Mouse (Mus musculus): ENCODE results near the gene Pms2. TPM values are rescaled to one million over a fixed set of nuclear protein-coding genes. Genes with fewer than 3 reads are reported as not detected.

Gene Pms2
- polyA plus RNA-seq, 1 experiment from 2014 or later = 3.8 TPM

DNA sequence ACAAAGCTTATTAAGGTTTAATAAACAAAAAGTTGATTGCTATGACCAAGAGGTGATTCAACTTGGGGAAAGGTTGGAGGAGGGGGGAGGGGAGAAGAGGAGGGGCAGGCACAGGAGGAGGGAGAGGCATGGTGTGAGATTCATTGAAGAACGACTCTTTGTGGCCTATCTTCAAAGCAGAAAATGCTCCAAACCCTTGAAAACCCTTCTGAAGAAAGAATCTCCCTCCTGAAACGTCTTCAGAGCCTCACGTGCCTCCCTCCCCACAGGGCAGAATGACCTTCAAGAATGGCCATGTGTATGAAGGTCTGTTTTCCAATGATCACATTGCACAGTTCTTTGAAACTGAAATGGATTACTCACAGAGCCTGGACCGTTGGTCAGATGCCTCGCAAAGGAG, 40.3 kb downstream of the Pms2 start:
- H3K36me3 ChIP-seq (ENCODE audit: inconsistent target) = no peaks in the 10 kb centered on the region
- H3K27ac ChIP-seq = no peak overlapping the region
- WGBS (ENCODE audit: missing documents) = 65% methylated on average over 5 of the region's 5 CpGs
- no peaks in the 10 kb centered on the region for H3K79me2 ChIP-seq (ENCODE audit: inconsistent target)
- H3K4me3 ChIP-seq (ENCODE audit: inconsistent target) = no peak overlapping the region

DNA sequence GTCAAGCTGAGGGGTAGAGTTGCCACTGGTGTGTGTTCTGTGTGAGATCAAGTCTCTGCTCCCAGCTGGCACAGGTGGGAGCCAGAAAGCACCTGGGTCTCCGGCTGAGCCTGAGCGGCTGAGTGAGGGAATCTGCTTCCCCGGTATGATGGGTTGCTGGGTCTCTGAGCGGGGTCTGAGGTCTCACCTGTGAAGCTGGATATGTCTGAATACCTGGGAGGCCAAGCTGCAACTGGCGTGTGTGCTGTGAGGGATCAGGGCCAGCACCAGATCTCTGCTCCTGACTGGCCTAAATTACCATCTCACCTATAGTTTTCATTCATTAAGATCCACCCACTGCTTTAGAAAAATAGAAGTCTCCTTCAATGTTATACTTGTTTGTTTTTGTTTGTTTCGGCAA, 47.3 kb downstream of the Pms2 start:
- WGBS (ENCODE audit: missing documents) = 89% methylated on average over 6 of the region's 6 CpGs
- no peaks in the 10 kb centered on the region for H3K36me3 ChIP-seq (ENCODE audit: inconsistent target)

DNA sequence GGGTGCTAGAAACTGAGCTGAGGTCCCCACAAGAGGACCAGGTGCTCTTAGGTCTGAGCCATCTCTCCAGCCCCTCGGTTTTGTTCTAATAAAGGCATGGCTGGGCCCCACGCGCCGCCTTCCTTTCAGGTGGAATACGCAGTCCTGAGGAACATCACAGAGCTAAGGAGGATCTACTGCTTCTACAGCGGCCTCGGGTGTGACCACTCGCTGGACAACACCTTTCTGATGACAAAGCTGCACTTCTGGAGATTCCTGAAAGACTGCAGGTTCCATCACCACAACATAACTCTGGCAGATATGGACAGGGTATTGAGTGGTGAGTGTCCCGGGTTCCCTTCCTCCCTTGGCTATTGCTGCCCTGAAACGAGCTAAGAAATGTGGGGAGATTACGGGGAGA, 49.8 kb downstream of the Pms2 start:
- Histone ChIP-seq H3K79me2 (ENCODE audit: inconsistent target) (no peaks in the 10 kb centered on the region), H3K4me3 (ENCODE audit: inconsistent target) (no peak overlapping the region), H3K27ac (no peak overlapping the region), H3K36me3 (ENCODE audit: inconsistent target) (no peaks in the 10 kb centered on the region)
- WGBS (ENCODE audit: missing documents) = 96% methylated on average over 11 of the region's 11 CpGs

More for the DNA sequence above, 47.3 kb downstream of the Pms2 start:
- Histone ChIP-seq H3K27ac (no peak overlapping the region), H3K4me3 (ENCODE audit: inconsistent target) (no peak overlapping the region), H3K79me2 (ENCODE audit: inconsistent target) (no peaks in the 10 kb centered on the region)

DNA sequence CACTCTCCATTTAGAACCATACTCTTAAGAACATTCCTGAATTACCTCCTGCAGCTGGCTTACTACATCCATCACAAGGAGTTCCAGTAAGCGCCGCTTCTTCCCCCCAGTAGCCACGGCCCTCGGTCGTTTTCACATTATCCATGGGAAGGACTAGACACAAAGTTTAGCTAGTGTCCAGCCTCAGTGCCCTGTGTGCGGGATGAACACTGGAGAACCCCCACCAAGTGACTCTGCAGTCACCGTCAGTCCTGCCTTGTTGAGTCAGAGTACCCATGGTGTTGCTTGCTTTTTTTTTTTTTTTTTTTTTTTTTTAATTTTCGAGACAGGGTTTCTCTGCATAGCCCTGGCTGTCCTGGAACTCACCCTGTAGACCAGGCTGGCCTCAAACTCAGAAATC, 51.4 kb downstream of the Pms2 start:
- 88% methylated on average over 8 of the region's 8 CpGs for WGBS (ENCODE audit: missing documents)
- Histone ChIP-seq H3K27ac (no peak overlapping the region), H3K36me3 (ENCODE audit: inconsistent target) (no peaks in the 10 kb centered on the region), H3K79me2 (ENCODE audit: inconsistent target) (no peaks in the 10 kb centered on the region), H3K4me3 (ENCODE audit: inconsistent target) (no peak overlapping the region)

DNA sequence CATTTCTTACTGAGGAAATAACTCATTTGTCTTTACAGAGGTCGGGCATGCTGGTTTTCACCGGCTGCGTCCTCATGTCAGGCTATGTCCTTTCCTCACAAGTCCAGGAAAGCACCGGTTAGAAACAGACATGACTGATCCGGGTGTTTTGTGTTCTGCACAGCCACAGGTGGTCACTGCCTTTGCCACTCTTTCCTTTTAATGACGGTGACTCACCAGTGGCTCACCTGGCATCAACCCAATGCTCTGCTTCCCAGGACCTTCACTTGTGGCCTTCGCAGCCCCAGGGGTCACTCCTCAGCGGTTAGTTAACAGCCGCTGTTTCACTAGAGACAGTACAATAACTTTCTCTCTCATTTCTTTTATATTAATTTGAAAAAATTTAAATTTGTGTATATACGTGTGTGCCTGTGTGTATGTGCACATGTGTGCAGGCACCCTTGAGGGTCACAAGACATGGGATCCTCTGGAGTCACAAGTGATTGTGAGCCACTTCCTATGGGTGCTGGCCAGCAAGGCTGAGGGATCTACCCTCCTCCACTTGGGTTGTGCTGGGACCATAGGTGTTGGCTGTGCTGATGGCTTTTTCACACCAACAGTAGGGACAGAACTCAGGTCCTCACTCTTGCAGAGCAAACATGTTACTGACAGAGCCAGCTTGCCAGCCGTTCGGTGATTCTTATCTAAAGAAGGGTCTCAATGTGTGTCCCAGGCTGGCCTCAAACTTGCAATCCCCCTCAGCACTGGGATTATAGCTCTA, 56.0 kb downstream of the Pms2 start:
- Histone ChIP-seq H3K4me3 (ENCODE audit: inconsistent target) (no peak overlapping the region), H3K36me3 (ENCODE audit: inconsistent target) (no peaks in the 10 kb centered on the region), H3K79me2 (ENCODE audit: inconsistent target) (no peaks in the 10 kb centered on the region), H3K27ac (no peak overlapping the region)
- WGBS (ENCODE audit: missing documents) = 55% methylated on average over 12 of the region's 12 CpGs

DNA sequence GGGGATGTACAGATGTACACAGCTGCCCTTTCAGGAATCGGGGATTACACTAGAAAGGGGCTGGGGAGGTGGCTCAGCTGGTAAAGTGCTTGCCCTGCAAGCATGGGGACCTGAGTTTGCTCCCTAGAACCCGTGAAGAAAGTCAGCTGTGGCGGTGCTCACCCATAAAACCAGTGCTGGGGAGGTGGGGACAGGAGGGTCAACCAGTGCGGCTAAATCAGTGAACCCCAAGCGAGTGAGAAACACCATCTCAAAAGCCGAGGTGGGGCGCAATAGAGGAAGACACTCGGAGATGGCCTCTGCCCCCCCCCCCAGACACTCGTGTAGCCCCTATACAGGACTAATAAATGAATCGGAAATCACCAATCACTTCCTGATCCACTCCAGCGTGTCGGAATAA, 56.9 kb downstream of the Pms2 start:
- H3K36me3 ChIP-seq (ENCODE audit: inconsistent target) = no peaks in the 10 kb centered on the region
- H3K4me3 ChIP-seq (ENCODE audit: inconsistent target) = no peak overlapping the region
- H3K27ac ChIP-seq = no peak overlapping the region
- no peaks in the 10 kb centered on the region for H3K79me2 ChIP-seq (ENCODE audit: inconsistent target)
- WGBS (ENCODE audit: missing documents) = 90% methylated on average over 11 of the region's 12 CpGs

DNA sequence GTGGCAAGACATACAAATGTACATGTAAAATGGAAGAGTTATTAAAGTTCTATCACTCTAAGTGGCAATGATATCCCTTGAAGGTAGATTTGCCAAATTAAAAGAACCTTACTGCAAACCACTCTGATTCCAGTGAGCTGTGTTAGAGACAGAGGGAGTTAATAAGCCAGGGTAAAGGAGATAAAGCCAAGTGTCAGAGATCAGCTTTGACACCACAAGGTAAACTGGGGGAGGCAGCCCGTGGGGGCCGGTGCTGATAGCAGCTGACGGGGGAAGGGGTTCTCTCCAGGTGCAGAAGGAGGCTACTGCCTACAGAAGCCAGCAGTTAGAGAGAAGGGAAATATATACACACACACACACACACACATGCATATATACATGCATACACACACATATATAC, 62.9 kb downstream of the Pms2 start:
- Histone ChIP-seq H3K27ac (no peak overlapping the region), H3K79me2 (ENCODE audit: inconsistent target) (no peaks in the 10 kb centered on the region), H3K36me3 (ENCODE audit: inconsistent target) (no peaks in the 10 kb centered on the region), H3K4me3 (ENCODE audit: inconsistent target) (no peak overlapping the region)
- WGBS (ENCODE audit: missing documents) = 92% methylated on average over 3 of the region's 3 CpGs

DNA sequence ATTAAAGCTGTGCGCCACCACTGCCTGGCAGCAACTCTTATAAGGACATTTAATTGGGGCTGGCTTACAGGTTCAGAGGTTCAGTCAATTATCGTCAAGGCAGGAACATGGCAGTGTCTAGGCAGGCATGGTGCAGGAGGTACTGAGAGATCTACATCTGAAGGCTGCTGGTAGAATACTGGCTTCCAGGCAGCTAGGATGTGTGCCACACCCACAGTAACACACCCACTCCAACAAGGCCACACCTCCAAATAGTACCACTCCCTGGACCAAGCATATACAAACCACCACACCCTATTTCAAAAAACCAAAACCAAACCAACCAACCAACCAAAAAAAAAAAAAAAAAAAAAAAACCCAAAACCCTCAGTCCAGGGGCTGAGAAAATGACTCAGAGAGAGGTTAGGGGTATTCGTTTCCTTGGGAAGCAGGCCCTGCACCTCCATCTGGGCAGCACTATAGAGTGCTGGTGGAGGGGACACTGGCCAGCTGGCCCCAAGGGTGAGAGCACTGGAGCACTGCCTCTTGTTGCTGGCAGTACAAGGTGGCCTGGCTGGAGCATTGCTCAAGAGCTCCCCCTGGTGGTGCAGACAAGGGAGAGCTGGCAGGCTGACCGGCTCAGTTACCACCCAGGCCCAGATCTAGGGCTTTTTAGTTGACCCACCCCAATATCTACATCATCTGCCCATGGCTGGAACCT, 65.3 kb downstream of the Pms2 start:
- H3K27ac ChIP-seq = no peak overlapping the region
- no peak overlapping the region for H3K4me3 ChIP-seq (ENCODE audit: inconsistent target)
- WGBS (ENCODE audit: missing documents) = 55% methylated on average over 3 of the region's 4 CpGs
- H3K36me3 ChIP-seq (ENCODE audit: inconsistent target) = no peaks in the 10 kb centered on the region
- no peaks in the 10 kb centered on the region for H3K79me2 ChIP-seq (ENCODE audit: inconsistent target)

DNA sequence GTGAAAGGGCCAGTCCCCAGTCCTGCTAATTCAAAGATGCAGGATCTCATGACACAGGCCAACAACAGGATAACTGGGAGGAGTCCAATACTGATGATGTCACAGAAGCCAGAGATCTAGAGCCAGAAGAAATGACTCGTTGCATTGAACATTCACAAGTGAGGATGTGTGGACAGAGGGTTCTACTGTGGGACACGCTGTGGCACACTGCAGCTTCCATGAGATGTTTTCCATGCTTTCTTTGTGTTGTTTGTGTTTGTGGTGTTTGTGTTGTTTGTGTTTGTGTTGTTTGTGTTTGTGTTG, 65.8 kb downstream of the Pms2 start:
- no peak overlapping the region for H3K4me3 ChIP-seq (ENCODE audit: inconsistent target)
- WGBS (ENCODE audit: missing documents) = 24% methylated on average over 2 of the region's 2 CpGs
- no peaks in the 10 kb centered on the region for H3K36me3 ChIP-seq (ENCODE audit: inconsistent target)
- no peaks in the 10 kb centered on the region for H3K79me2 ChIP-seq (ENCODE audit: inconsistent target)
- no peak overlapping the region for H3K27ac ChIP-seq

DNA sequence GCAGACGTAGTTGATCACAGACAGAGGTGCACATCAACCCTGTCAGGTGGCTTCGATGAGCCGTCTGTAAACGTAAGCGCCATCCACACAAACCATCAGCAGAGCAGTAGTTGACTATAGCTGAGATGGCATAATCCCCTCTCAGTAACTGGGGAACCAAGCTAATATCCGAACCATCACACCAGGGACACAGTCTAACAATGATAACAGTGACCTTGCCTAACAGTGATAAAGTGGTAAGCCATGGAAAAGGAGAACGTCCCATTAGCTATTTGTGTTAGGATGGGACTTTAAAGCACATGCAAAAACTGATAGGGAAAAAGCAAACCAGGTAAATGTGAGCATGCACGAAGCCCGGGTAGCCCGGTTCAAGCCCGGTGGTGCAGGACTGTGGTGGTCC, 66.5 kb downstream of the Pms2 start:
- no peaks in the 10 kb centered on the region for H3K36me3 ChIP-seq (ENCODE audit: inconsistent target)
- H3K79me2 ChIP-seq (ENCODE audit: inconsistent target) = no peaks in the 10 kb centered on the region
- 95% methylated on average over 11 of the region's 11 CpGs for WGBS (ENCODE audit: missing documents)
- no peak overlapping the region for H3K27ac ChIP-seq
- no peak overlapping the region for H3K4me3 ChIP-seq (ENCODE audit: inconsistent target)

DNA sequence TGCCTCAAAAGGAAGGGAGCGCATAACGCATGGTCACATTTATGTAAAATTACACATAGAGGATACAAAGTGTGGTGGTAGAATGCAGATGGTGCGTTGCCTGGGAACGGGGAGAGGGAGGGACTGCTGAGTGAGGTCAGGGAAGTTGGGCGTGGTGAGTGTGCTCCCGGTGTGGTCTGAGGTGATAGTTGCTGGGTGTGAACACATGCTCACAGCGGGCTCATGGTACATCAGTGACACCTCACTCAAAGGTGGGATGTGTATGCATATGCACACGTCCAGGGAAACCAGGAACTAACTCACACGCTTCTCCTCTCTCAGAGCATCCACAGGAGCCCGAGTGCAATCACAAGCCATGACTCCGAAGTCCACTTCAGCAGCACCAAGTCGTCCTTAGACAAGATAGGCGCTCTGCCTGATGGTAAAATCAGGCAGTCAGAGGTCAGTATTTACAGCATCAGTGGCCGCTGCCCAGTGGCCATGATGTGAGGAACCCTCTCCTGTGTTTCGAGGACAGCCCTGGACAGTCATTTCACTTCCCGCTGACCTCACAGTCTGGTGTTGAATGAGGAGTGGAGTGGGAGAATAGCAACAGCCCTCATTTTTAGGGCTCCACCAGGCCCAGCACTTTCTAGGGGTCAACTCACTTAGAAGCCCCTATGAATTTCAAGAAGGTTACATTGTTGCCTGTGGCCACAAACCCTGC, 67.1 kb downstream of the Pms2 start:
- H3K79me2 ChIP-seq (ENCODE audit: inconsistent target) = no peaks in the 10 kb centered on the region
- no peaks in the 10 kb centered on the region for H3K36me3 ChIP-seq (ENCODE audit: inconsistent target)
- WGBS (ENCODE audit: missing documents) = 79% methylated on average over 16 of the region's 16 CpGs
- H3K4me3 ChIP-seq (ENCODE audit: inconsistent target) = no peak overlapping the region
- H3K27ac ChIP-seq = no peak overlapping the region

DNA sequence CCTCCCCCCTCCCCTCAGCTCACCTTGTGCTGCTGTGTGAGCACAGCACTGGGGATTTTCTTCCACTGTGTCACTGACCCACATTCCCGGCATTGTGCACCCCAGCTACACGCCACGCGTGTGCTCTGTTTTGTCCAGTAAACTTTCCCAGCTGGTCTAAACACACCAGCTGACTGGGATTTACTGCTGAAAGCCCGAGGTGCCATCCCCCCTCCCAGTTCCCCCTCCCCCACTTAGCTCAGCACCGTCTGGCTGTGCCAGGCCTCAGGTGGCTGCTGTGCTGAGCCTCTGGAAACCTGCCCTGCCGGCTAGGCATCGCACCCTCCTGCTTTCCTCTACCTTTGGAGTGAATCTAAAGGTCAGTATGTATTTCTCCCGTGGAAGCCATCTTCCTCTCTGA, 71.1 kb downstream of the Pms2 start:
- H3K4me3 ChIP-seq (ENCODE audit: inconsistent target) = no peak overlapping the region
- WGBS (ENCODE audit: missing documents) = 77% methylated on average over 9 of the region's 9 CpGs
- peaks cover 5% of the 10 kb centered on the region; the same call in 1 of the 2 replicates for H3K36me3 ChIP-seq (ENCODE audit: inconsistent target)
- H3K27ac ChIP-seq = no peak overlapping the region
- no peaks in the 10 kb centered on the region for H3K79me2 ChIP-seq (ENCODE audit: inconsistent target)

DNA sequence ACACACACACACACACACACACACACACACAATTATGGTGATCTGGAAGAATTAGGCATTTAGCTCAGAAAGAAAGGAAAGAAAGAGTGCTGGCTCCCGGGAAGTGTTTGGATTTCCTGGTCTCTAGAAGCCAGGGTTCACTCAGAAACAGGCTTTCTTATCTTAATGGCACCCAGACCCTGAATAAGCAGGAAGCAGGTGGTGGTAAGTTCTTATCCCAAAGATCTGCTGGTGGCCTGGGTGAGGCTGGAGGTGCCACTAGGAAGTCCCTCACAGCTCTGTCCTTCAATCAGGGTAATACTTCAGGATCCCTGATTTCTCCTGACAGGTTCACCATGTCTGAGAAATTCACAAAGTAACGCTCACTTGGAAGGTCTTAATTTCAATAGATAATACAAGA, 72.6 kb downstream of the Pms2 start:
- 75% methylated on average over 2 of the region's 2 CpGs for WGBS (ENCODE audit: missing documents)
- no peak overlapping the region for H3K4me3 ChIP-seq (ENCODE audit: inconsistent target)
- no peak overlapping the region for H3K27ac ChIP-seq
- H3K79me2 ChIP-seq (ENCODE audit: inconsistent target) = no peaks in the 10 kb centered on the region
- peaks cover 17% of the 10 kb centered on the region for H3K36me3 ChIP-seq (ENCODE audit: inconsistent target)
